Mouse (Mus musculus) stomach, embryonic 16.5 days (tissue): ENCODE results near the gene Sptlc2. TPM values are rescaled to one million over a fixed set of nuclear protein-coding genes. Genes with fewer than 3 reads are reported as not detected.

ENCODE experiments used
- ATAC-seq: fragments of 200-750 bp; cut with Nextera tagmentation; 2 replicates; pipeline ENCODE4 v1.8.0; 2017; ENCODE audit warnings: moderate number of reproducible peaks, moderate TSS enrichment; ENCODE audit not compliant: insufficient read depth, low FRiP score
- H3K27ac ChIP-seq: fragments of 300-500 bp; sonication (generic); 2 replicates; pipeline ENCODE4 v1.5.1; 2014; ENCODE audit warnings: low read length
- H3K27me3 ChIP-seq: fragments of 300-500 bp; sonication (generic); 2 replicates; pipeline ENCODE4 v1.6.1; 2014; ENCODE audit warnings: low read length, control low read depth, mixed read lengths; ENCODE audit not compliant: control insufficient read depth, insufficient read depth
- H3K36me3 ChIP-seq: fragments of 300-500 bp; sonication (generic); 2 replicates; pipeline ENCODE4 v1.6.1; 2014; ENCODE audit warnings: low read length; ENCODE audit not compliant: control insufficient read depth, insufficient read depth
- H3K4me1 ChIP-seq: fragments of 300-500 bp; sonication (generic); 2 replicates; pipeline ENCODE4 v1.6.1; 2014; ENCODE audit warnings: low read length, control low read depth, mixed read lengths; ENCODE audit not compliant: control insufficient read depth, insufficient read depth
- H3K4me2 ChIP-seq: fragments of 300-500 bp; sonication (generic); 2 replicates; pipeline ENCODE4 v1.6.1; 2014; ENCODE audit warnings: low read depth, low read length, mixed read lengths
- H3K4me3 ChIP-seq: fragments of 300-500 bp; sonication (generic); replicated peaks from 2 replicates; pipeline ENCODE4 v1.5.1; 2014; ENCODE audit warnings: mild to moderate bottlenecking, low read length
- H3K9ac ChIP-seq: fragments of 300-500 bp; sonication (generic); 2 replicates; pipeline ENCODE4 v1.6.1; 2014; ENCODE audit warnings: low read length
- H3K9me3 ChIP-seq: fragments of 300-500 bp; sonication (generic); replicated peaks from 2 replicates; pipeline ENCODE4 v1.6.1; 2016; ENCODE audit warnings: low read length, control low read depth; ENCODE audit not compliant: control insufficient read depth
- WGBS: fragments of 180-500 bp; shearing (Covaris S2); extraction: QIAGEN DNeasy Blood & Tissue Kit; methylation state at CpG from one replicate; pipeline ENCODE4 v1.1.7; 2014; 5-methylcytosine and 5-hydroxymethylcytosine counted together
- polyA plus RNA-seq: library from polyadenylated mRNA; unstranded; fragments of >200 nt; fragmentation: Nextera tagmentation; extraction: Ambion mirVana; gene quantifications from 2 replicates; pipeline ENCODE4 v1.2.1, GENCODE M21; 2015

The Sptlc2 gene
- polyA plus RNA-seq, 1 experiment from 2014 or later, result 101 TPM

- WGBS, result 38% methylated on average over 13 of the region's 13 CpGs
- Histone ChIP-seq H3K36me3 (peaks cover 7% of the 10 kb centered on the region; the same call in 1 of the 2 replicates), H3K27me3 (no peaks in the 10 kb centered on the region), H3K4me2 (no peak overlapping the region), H3K4me1 (no peaks in the 10 kb centered on the region), H3K9me3 (no peaks in the 10 kb centered on the region), H3K4me3 (no peak overlapping the region), H3K9ac (no peak overlapping the region), H3K27ac (no peak overlapping the region)
- ATAC-seq, result no peak
Measured at GRCm38 (mm10) chr12:87305767-87306583, 82.2 kb downstream of the Sptlc2 start.

DNA sequence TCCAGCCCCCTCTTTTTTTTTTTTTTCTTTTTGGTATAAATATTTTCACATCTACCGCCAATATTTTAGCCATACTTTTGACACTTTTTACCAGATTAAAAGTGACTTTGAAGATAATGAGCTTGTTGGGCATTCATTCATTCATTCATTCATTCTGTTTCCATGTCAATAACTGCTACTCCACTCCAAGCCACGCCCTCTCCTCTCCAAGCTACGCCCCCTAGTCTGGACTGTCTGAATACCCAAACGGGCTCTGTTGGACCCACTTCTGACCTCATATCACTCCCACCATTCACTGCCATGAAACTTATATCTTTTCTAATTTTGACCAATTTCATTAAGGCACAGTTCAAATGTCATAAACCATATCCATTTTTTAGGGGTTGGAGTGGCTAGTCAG is 87.0 kb downstream of the Sptlc2 start:
- Histone ChIP-seq H3K4me3 (no peak overlapping the region), H3K9ac (no peak overlapping the region), H3K27me3 (peaks cover 15% of the 10 kb centered on the region), H3K4me2 (no peak overlapping the region), H3K27ac (no peak overlapping the region), H3K4me1 (peaks cover 10% of the 10 kb centered on the region; the same call in 1 of the 2 replicates), H3K36me3 (no peaks in the 10 kb centered on the region), H3K9me3 (no peaks in the 10 kb centered on the region)
- ATAC-seq, result no peak
- WGBS, result 53% methylated on average over 4 of the region's 4 CpGs

DNA sequence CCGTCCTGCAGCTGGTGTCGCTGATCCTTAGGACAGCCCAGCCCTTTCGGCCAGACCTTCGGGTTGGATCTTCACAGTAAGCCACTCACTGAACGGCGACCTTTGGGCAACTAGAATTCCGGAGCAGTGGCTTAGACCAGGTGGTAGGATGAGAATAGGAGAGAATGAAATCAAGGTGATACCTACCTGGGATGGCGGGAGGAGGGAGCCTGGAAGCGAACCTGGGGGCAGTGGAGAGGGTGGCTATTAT is 87.8 kb downstream of the Sptlc2 start:
- peak overlapping the region; percentile 99 for H3K4me2 ChIP-seq
- no peak for ATAC-seq
- H3K36me3 ChIP-seq, result no peaks in the 10 kb centered on the region
- no peak overlapping the region for H3K27ac ChIP-seq
- peak overlapping the region; percentile 80 for H3K4me3 ChIP-seq
- H3K9me3 ChIP-seq, result no peaks in the 10 kb centered on the region
- H3K4me1 ChIP-seq, result peaks cover 10% of the 10 kb centered on the region; the same call in 1 of the 2 replicates
- peaks cover 15% of the 10 kb centered on the region for H3K27me3 ChIP-seq
- H3K9ac ChIP-seq, result peak overlapping the region; percentile 80
- 2% methylated on average over 9 of the region's 9 CpGs for WGBS

DNA sequence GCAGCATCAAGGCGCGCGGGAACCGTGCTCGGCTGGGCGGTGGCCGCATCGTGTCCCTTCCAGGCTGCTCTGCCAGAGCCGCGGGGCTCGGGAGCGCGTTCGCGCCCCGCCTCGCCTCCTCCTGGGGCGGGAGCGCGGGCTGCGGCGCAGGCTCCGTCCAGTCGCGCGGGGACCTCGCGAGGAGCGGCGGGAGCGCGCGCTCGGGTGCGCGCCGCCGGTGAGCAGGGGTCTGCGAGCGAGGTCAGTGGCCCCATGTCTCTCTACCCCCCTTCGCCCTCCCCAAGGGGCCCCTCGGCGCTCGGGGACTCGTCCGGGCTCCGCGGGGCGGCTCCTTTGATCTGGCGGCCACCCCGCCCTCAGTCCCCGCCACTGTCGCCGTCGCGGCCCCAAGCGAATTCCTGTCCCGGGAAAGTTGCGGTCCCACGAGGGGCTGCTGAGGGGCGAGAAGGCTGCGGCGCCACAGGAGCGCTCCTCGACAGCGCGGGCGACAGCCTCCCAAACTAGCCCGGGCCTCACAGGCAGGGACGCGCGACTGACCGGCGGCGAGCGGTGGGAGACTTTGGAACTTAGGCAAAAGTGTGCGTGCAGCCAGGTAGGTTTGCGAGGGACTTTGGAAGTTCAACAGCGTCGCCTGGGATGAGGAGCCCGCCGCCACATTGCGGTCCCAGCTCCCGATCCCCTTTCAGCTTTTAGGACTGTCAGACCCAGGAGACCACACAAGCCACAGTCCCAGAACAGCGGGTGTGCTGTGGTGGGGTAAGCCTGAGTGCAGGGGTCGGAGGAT is 88.3 kb downstream of the Sptlc2 start, which contains the start of gene Ism2:
Ism2 (minus strand) TSS at position 49 of the 784 bp plus-strand sequence.
- Histone ChIP-seq H3K4me1 (peaks cover 10% of the 10 kb centered on the region; the same call in 1 of the 2 replicates), H3K4me2 (peak within 1 kb of the TSS; percentile 99), H3K9ac (peak within 1 kb of the TSS; percentile 80), H3K27ac (no peak within 1 kb of the TSS), H3K9me3 (no peaks in the 10 kb centered on the region), H3K36me3 (no peaks in the 10 kb centered on the region), H3K27me3 (peaks cover 15% of the 10 kb centered on the region), H3K4me3 (peak within 1 kb of the TSS; percentile 80)
- under 1% methylated on average over 83 of the region's 86 CpGs for WGBS
- peak; percentile 79 for ATAC-seq

- H3K4me3 ChIP-seq, result peak overlapping the region; percentile 80
- H3K36me3 ChIP-seq, result no peaks in the 10 kb centered on the region
- ATAC-seq, result peak; percentile 45; the same call in 1 of the 2 replicates
- H3K27me3 ChIP-seq, result peaks cover 15% of the 10 kb centered on the region
- no peaks in the 10 kb centered on the region for H3K9me3 ChIP-seq
- no peak overlapping the region for H3K27ac ChIP-seq
- peak overlapping the region; percentile 80 for H3K9ac ChIP-seq
- peaks cover 10% of the 10 kb centered on the region; the same call in 1 of the 2 replicates for H3K4me1 ChIP-seq
- H3K4me2 ChIP-seq, result peak overlapping the region; percentile 99
- 7% methylated on average over 29 of the region's 29 CpGs for WGBS
Measured at GRCm38 (mm10) chr12:87299037-87299656, 89.0 kb downstream of the Sptlc2 start.

- Histone ChIP-seq H3K27ac (no peak overlapping the region), H3K36me3 (no peaks in the 10 kb centered on the region), H3K4me2 (no peak overlapping the region), H3K4me1 (no peaks in the 10 kb centered on the region), H3K27me3 (peaks cover 6% of the 10 kb centered on the region), H3K4me3 (no peak overlapping the region), H3K9me3 (no peaks in the 10 kb centered on the region), H3K9ac (no peak overlapping the region)
- no peak for ATAC-seq
- WGBS, result 72% methylated on average over 6 of the region's 6 CpGs
Measured at GRCm38 (mm10) chr12:87293934-87294333, 94.2 kb downstream of the Sptlc2 start.

DNA sequence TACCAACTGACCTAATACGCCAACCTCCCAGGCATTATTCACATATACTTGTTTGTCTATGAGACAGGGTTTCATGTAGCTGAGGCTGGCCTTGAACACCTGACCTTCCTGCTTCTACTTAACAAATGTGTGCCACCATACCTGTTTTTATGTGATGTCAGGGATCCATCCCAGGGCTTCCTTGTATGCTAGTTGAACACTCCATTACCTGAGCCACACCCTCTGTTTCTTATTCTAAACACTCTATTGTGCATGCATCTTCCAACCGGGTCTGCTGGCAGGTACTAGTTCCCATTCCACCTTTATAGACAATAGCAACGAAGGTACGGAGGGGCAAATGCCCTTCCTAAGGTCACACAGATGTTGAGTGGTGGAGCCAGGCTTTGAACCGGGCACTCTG is 99.1 kb downstream of the Sptlc2 start:
- Histone ChIP-seq H3K36me3 (no peaks in the 10 kb centered on the region), H3K4me1 (no peaks in the 10 kb centered on the region), H3K9me3 (no peaks in the 10 kb centered on the region), H3K4me2 (no peak overlapping the region), H3K27ac (no peak overlapping the region), H3K27me3 (no peaks in the 10 kb centered on the region), H3K9ac (no peak overlapping the region), H3K4me3 (no peak overlapping the region)
- ATAC-seq, result no peak
- WGBS, result 82% methylated on average over 5 of the region's 5 CpGs

GRCm38 (mm10) chr12:87284726-87285125 is 103.4 kb downstream of the Sptlc2 start:
- no peak overlapping the region for H3K27ac ChIP-seq
- H3K9me3 ChIP-seq, result no peaks in the 10 kb centered on the region
- no peaks in the 10 kb centered on the region for H3K36me3 ChIP-seq
- 80% methylated on average over 5 of the region's 5 CpGs for WGBS
- no peak overlapping the region for H3K4me3 ChIP-seq
- H3K4me1 ChIP-seq, result no peaks in the 10 kb centered on the region
- ATAC-seq, result no peak
- no peaks in the 10 kb centered on the region for H3K27me3 ChIP-seq
- H3K4me2 ChIP-seq, result no peak overlapping the region
- H3K9ac ChIP-seq, result no peak overlapping the region

DNA sequence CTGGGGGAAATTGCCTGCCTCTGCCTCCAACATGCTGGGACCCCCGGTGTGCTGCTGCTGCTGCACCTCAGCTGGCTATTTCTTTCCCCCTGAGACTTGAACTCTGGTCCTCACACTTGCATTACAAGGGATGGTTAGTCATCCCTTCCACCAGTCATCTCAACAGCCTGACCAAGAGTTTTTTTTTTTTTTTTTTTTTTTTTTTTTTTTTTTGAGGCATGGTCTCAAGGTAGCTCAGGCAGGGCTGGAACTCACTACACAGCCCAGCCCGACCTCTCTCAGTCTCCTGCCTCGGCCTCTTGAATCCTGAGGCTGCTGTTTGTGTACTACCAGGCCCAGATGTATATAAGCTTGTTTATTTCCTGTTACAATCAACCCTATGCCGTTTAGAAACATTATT is 103.9 kb downstream of the Sptlc2 start:
- no peaks in the 10 kb centered on the region for H3K9me3 ChIP-seq
- no peak overlapping the region for H3K4me2 ChIP-seq
- H3K36me3 ChIP-seq, result no peaks in the 10 kb centered on the region
- H3K4me1 ChIP-seq, result no peaks in the 10 kb centered on the region
- no peak for ATAC-seq
- H3K27ac ChIP-seq, result no peak overlapping the region
- no peak overlapping the region for H3K4me3 ChIP-seq
- no peak overlapping the region for H3K9ac ChIP-seq
- 74% methylated on average over 4 of the region's 4 CpGs for WGBS
- no peaks in the 10 kb centered on the region for H3K27me3 ChIP-seq
